Mouse (Mus musculus) cerebral cortex, adult 2 months (tissue): Measurements from ENCODE around the gene Olfr132.

Experiments
- WGBS: fragments of 180-500 bp; shearing (Covaris S2); methylation state at CpG from one replicate; pipeline ENCODE4 v1.1.7; 2018; 5-methylcytosine and 5-hydroxymethylcytosine counted together

The Olfr132 gene

GRCm38 (mm10) chr17:38134426-38134825, at the start of gene Olfr132:
Olfr132 (minus strand) TSS chr17:38134526.
- WGBS = 78% methylated on average over 1 of the region's 1 CpGs

- 76% methylated on average over 3 of the region's 3 CpGs for WGBS
Observed at GRCm38 (mm10) chr17:38171088-38171487, 36.8 kb upstream of the Olfr132 start, which contains the start of gene Olfr134. Olfr134 (plus strand) TSS chr17:38171388.

DNA sequence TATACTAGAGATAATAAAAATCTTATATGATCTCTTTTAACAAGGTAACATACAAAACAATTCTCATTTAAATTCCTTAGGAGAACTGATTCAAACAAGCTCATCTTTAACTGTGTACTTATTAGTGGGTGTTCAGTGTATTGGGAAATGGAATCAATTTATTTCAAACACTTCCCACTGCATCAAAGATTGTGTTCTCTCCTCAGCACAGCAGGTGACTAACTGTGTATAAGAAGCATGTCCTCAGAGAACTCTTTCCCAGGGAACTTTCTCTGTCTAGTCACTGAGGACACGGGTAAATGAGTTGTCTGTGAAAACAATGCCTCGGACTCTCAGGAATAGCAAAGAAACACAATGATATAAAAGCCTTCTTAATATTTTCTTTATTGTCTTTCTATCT, 10.7 kb upstream of the Olfr132 start, which contains the start of gene Olfr133:
TSS of gene Olfr133 (plus strand) at position 301 of the 400 bp plus-strand sequence.
- 54% methylated on average over 2 of the region's 2 CpGs for WGBS

- 66% methylated on average over 3 of the region's 3 CpGs for WGBS
Observed at GRCm38 (mm10) chr17:38125371-38125770, 9.0 kb downstream of the Olfr132 start.

GRCm38 (mm10) chr17:38124199-38124598, 10.1 kb downstream of the Olfr132 start:
- WGBS = 71% methylated on average over 1 of the region's 1 CpGs

GRCm38 (mm10) chr17:38088593-38088992, 45.7 kb downstream of the Olfr132 start, which contains the start of gene Olfr131:
Olfr131 (minus strand) TSS chr17:38088693.

DNA sequence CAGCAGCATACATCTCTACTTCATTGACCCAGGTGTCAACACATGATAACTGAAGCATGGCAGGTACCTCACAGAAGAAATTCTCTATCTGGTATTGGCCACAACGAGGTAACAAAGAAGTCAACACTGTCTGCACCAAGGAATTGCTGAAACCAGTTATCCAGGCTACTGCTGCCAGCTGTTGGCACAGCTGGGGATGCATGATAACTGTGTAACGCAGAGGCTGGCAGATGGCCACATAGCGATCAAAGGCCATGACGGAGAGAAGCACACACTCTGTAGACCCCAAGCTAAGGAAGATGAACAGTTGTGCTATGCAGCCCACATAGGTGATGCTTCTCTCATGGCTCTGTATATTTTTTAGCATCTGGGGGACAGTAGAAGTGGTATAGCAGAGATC, 52.0 kb downstream of the Olfr132 start:
- WGBS = 86% methylated on average over 4 of the region's 4 CpGs
